Mouse (Mus musculus) MEL (cell line): ENCODE results near the gene Alkbh7.
A peak's percentile ranks its signal among the peaks of the same experiment; 100 is the strongest.

Source experiments
- BHLHE40 ChIP-seq: IDR thresholded peaks from 2 replicates; pipeline ENCODE4 v1.6.1; 2012; ENCODE audit warnings: low read depth, mild to moderate bottlenecking, inconsistent platforms, low read length, improper control_type of control experiment, borderline replicate concordance
- CHD2 ChIP-seq: IDR thresholded peaks from 2 replicates; pipeline ENCODE4 v1.6.1; 2011; ENCODE audit warnings: low read length, improper control_type of control experiment
- CTCF ChIP-seq, 3 experiments: IDR thresholded peaks in 2 of 3; conservative IDR thresholded peaks in 1 of 3; 2 replicates each; pipeline ENCODE4 v1.5.1; 2011 to 2012; ENCODE audit warnings: low read length in 3 of 3, low read depth in 2 of 3, mild to moderate bottlenecking in 2 of 3, improper control_type of control experiment in 1 of 3, inconsistent platforms in 1 of 3, mixed read lengths in 1 of 3, moderate library complexity in 1 of 3; ENCODE audit not compliant: control insufficient read depth in 1 of 3, insufficient read depth in 1 of 3, poor library complexity in 1 of 3, severe bottlenecking in 1 of 3
- E2F4 ChIP-seq: IDR thresholded peaks from 2 replicates; pipeline ENCODE4 v1.6.1; 2011; ENCODE audit warnings: low read depth, low read length, improper control_type of control experiment, borderline replicate concordance
- EP300 ChIP-seq, 2 experiments: IDR thresholded peaks; 2 replicates each; pipeline ENCODE4 v1.6.1; 2011; ENCODE audit warnings: improper control_type of control experiment in 2 of 2, low read length in 2 of 2, low read depth in 1 of 2, mild to moderate bottlenecking in 1 of 2
- HCFC1 ChIP-seq: IDR thresholded peaks from 2 replicates; pipeline ENCODE4 v1.6.1; 2012; ENCODE audit warnings: low read depth, mild to moderate bottlenecking, inconsistent platforms, low read length, improper control_type of control experiment, moderate library complexity
- MAFK ChIP-seq: IDR thresholded peaks from 2 replicates; pipeline ENCODE4 v1.6.1; 2011; ENCODE audit warnings: low read depth, mild to moderate bottlenecking, low read length, improper control_type of control experiment, borderline replicate concordance
- POLR2A ChIP-seq, 2 experiments: IDR thresholded peaks; 2 replicates each; pipeline ENCODE4 v1.6.1; 2011 to 2012; ENCODE audit warnings: low read length in 2 of 2, mild to moderate bottlenecking in 2 of 2, control low read depth in 1 of 2, improper control_type of control experiment in 1 of 2, low read depth in 1 of 2, moderate library complexity in 1 of 2; ENCODE audit not compliant: control insufficient read depth in 1 of 2, insufficient read depth in 1 of 2, poor library complexity in 1 of 2
- RAD21 ChIP-seq: IDR thresholded peaks from 2 replicates; pipeline ENCODE4 v1.6.1; 2011; ENCODE audit warnings: mild to moderate bottlenecking, low read depth, low read length, improper control_type of control experiment
- RCOR1 ChIP-seq: IDR thresholded peaks from 2 replicates; pipeline ENCODE4 v1.6.1; 2012; ENCODE audit warnings: low read depth, mild to moderate bottlenecking, inconsistent platforms, low read length, improper control_type of control experiment
- UBTF ChIP-seq: IDR thresholded peaks from 2 replicates; pipeline ENCODE4 v1.6.1; 2012; ENCODE audit warnings: low read depth, mild to moderate bottlenecking, inconsistent platforms, low read length, improper control_type of control experiment, moderate library complexity, borderline replicate concordance; ENCODE audit not compliant: insufficient read depth
- ZC3H11A ChIP-seq: IDR thresholded peaks from 2 replicates; pipeline ENCODE4 v1.6.1; 2012; ENCODE audit warnings: low read depth, mild to moderate bottlenecking, inconsistent platforms, low read length, improper control_type of control experiment

DNA sequence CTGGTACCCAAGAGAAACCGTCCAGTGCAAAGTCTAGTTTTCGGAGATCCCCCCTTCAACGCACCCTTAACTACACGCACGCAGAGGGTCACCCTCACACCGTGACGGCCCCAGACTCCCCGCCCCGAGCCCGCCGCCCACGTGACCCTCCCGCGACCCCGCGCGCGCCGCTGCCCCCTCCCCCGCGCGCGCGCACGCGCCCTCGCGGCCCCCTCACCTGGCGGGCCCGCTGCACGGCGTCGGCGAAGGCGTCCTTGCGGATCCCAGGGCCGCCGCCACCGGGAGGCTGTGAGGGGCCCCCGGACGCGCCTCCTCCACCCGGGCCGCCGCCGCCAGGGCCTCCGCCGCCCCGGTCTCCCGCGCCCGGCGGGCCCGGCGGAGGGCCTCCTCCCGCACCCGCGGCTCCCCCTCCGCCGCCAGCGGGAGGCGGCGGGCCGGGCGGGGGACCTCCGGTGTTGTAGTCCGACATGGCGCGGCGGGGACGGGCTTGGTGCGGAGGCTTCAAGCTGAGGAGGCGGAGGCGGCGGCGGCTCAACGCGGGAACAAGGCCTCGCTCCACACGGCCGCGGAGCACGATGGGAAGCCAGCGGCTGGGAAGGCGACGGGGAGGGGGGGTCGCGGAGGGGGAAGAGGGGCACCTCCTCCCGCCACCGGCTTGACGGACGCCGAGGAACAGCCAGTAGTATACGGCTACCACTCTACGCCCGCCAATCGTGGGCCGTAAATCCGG is 34.0 kb downstream of the Alkbh7 start, which contains the start of gene Khsrp:
- peak; percentile 65; the same call in 1 of the 2 replicates for TF ChIP-seq E2F4
- no peak; the same call in 1 of the 2 replicates for TF ChIP-seq HCFC1
- TF ChIP-seq CTCF (IDR thresholded peaks at IDR 0.05 in 2 of 3, conservative IDR thresholded peaks at IDR 0.05 in 1 of 3; ENCODE audit: control insufficient read depth in 1 of 3, insufficient read depth in 1 of 3, low read depth in 2 of 3, low read length in 3 of 3, poor library complexity in 1 of 3, severe bottlenecking in 1 of 3) = no peak
- TF ChIP-seq BHLHE40 = no peak
- TF ChIP-seq POLR2A (IDR thresholded peaks at IDR 0.05; ENCODE audit: control insufficient read depth in 1 of 2, insufficient read depth in 1 of 2, low read depth in 1 of 2, low read length in 2 of 2, poor library complexity in 1 of 2) = peak; percentile 58 to 84; a peak in 3 of 4 replicates
- TF ChIP-seq CHD2 = no peak
- no peak for TF ChIP-seq MAFK
- no peak for TF ChIP-seq ZC3H11A
- no peak for TF ChIP-seq UBTF
- no peak for TF ChIP-seq RAD21
- no peak for TF ChIP-seq RCOR1
- no peak for TF ChIP-seq EP300 (IDR thresholded peaks at IDR 0.05; ENCODE audit: low read depth in 1 of 2, low read length in 2 of 2)
